Mouse (Mus musculus): ENCODE data around the gene Sp6. TPM values are rescaled to one million over a fixed set of nuclear protein-coding genes. Genes with fewer than 3 reads are reported as not detected.
A peak's percentile ranks its signal among the peaks of the same experiment; 100 is the strongest.

The Sp6 gene
- total RNA-seq, 2 experiments from 2014 or later = 0.10 to 0.11 TPM

DNA sequence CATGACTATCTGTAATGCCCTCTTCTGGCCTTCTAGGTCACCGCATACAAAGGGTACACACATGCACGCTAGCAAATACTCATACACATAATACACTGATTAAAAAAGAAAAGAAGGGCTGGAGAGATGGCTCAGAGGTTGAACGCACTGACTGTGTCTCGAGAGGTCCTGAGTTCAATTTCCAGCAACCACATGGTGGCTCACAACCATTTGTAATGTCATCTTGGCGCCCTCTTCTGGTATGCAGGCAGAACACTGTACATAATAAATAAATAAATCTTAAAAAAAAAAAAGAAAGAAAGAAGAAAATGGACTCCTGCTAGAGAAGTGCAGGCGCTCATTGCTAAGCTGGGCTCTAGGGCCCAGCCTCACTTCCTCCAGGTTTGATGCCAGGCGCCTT, 32.7 kb downstream of the Sp6 start:
- intact Hi-C loops (cut with DNase I; ENCODE audit: low total_unique reads) = no loop called here

DNA sequence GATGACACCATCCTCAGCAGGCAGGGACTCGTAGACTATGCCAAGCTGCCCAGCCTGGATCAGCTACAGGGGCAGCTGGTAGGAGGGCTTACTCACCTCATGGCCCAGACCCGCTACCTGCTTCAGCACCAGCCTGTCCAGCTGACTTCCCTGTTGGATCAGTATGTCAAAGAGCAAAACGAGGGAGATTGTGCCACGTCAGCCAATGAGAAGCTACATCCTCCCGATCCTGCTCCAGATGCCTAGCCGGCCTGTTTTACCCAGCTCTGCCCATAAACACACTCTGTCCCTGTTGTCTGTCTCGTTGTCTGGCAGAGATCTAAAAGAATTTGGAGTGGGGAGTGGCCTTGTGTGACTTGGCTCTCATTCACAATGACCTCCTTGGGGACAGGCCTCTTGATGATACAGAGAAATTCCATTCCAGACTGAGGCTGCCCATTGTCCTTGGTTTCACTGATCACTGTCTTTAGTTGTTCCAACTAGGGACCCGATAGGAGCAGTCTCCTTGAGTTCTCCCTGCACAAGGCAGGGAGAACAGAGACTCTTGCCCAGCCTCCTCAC, 35.0 kb downstream of the Sp6 start:
- intact Hi-C loops (cut with DNase I; ENCODE audit: low total_unique reads) = no loop called here

More for the DNA sequence above, 32.7 kb downstream of the Sp6 start:
- no peak for DNase-seq

DNA sequence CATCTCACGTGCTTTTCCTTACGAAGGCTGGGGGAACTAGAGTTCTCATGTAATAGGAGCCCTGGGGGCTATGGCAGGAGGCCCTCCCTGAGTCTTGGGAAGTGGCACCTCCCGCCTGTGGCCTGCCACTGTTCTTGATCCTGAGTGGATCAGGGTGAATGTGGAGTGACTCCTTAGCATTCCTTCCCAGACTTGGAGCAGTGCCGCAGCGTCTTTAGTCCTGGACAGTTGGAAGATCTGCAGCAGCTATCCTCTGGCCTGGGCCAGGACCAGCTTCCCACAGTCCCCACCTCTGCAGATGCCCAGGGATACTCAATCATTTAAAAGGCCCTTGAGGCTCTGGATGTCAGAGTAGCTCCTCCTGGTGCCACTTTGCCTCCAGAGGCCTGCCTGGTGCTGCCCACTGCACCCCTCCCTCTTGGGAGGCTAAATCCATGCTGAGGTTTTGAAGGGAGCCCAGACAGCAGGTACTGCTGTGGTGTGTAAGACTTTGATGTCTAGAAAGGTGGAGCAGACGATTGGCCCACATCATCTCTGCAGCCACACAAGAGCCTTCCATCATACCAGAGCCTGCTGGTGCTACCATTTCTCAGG, 36.4 kb downstream of the Sp6 start:
- intact Hi-C loops (cut with DNase I; ENCODE audit: low total_unique reads) = no loop called here

More for the DNA sequence above, 35.0 kb downstream of the Sp6 start:
- DNase-seq = no peak

DNA sequence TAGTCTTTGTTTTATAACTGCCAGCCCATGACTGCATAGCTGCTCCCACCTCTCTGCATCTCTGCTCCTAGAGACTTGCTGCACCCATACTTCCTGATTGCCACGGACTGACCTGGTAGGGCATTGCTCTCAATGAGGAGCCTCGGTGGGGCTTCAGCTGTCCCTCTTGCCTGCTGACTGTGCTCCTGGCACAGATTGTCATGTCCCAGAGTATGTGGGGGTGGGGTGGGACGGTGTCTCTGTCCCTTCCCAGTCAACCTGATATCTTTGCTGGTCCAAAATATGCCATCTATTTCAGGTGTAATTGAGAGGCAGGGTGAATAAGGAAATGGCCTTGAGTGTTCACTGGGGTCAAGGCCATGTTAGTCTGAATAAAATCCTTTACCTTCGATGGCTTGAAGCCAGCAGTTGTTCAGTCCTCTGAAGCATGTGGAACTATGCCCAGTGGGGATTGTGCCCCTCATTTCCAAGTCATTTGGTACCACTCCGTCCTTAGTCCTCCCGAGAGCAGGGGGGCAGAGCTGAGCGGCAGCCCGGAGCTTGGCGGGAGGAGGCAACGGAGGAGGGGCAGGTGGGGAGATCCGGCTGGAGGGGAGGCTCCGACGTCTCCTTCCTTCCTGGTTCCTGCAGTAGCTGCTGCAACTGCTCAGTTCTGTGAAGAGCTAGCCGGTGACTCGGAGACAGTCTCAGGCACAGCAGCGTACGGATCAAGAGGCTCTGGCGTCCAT, 37.2 kb downstream of the Sp6 start, which contains the start of gene Osbpl7:
Gene Osbpl7, plus strand, starts transcription at position 413 of the 728 bp plus-strand sequence.
- DNase-seq = peak; percentile 75
- intact Hi-C loops (cut with DNase I; ENCODE audit: low total_unique reads) = no loop called here

More for the DNA sequence above, 36.4 kb downstream of the Sp6 start:
- DNase-seq = no peak

- intact Hi-C loops (cut with DNase I; ENCODE audit: low total_unique reads) = no loop called here
- DNase-seq = no peak
Observed at GRCm38 (mm10) chr11:97050944-97051586, 37.9 kb downstream of the Sp6 start.

GRCm38 (mm10) chr11:97052219-97052646, 39.0 kb downstream of the Sp6 start:
- intact Hi-C loops (cut with DNase I; ENCODE audit: low total_unique reads) = no loop called here
- no peak for DNase-seq

- intact Hi-C loops (cut with DNase I; ENCODE audit: low total_unique reads) = no loop called here
- no peak for DNase-seq
Observed at GRCm38 (mm10) chr11:97063274-97063920, 50.2 kb downstream of the Sp6 start.

- intact Hi-C loops (cut with DNase I; ENCODE audit: low total_unique reads) = no loop called here
Observed at GRCm38 (mm10) chr11:97063921-97064295, 50.7 kb downstream of the Sp6 start.

DNA sequence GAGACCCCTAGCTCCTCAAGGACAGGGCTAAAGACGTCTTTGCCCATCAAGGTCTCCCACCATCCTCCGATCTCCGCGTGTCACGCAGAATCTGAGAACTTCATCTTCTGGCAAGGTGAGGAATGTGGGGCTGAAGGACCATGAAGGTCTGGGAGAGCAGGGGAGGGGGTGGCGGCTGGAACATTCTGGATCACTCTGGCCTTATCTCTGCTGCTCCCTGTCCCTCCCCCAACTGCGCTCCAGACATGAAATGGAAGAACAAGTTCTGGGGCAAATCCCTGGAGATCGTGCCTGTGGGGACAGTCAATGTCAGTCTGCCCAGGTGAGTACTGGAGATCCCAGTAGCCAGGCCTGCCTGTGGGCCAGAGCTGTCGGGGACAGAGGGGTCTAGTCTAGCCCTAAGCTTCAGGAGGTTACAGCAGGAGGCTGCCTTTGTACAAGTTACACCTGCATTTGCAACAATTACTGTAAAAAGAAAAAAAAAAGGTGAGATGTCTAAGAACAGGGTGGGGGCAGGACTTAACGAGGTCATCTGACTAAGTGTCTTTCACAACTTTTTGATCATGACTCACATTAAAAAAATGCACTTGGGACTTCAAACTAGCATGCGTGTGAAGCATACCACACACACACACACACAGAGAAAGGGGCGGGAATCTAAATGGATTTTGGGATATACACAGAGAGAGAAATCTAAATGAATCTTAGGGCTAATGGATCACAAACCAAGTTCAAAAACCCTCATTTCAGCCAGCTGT, 52.5 kb downstream of the Sp6 start:
- intact Hi-C loops (cut with DNase I; ENCODE audit: low total_unique reads) = no loop called here
- DNase-seq = no peak

More at GRCm38 (mm10) chr11:97063921-97064295, 50.7 kb downstream of the Sp6 start:
- no peak for DNase-seq

GRCm38 (mm10) chr11:97066656-97067360, 53.6 kb downstream of the Sp6 start:
- intact Hi-C loops (cut with DNase I; ENCODE audit: low total_unique reads) = no loop called here
- no peak for DNase-seq

- DNase-seq = no peak
- intact Hi-C loops (cut with DNase I; ENCODE audit: low total_unique reads) = no loop called here
Observed at GRCm38 (mm10) chr11:97069333-97069732, 56.1 kb downstream of the Sp6 start.

GRCm38 (mm10) chr11:97069770-97070169, 56.6 kb downstream of the Sp6 start:
- no peak for DNase-seq
- intact Hi-C loops (cut with DNase I; ENCODE audit: low total_unique reads) = no loop called here

DNA sequence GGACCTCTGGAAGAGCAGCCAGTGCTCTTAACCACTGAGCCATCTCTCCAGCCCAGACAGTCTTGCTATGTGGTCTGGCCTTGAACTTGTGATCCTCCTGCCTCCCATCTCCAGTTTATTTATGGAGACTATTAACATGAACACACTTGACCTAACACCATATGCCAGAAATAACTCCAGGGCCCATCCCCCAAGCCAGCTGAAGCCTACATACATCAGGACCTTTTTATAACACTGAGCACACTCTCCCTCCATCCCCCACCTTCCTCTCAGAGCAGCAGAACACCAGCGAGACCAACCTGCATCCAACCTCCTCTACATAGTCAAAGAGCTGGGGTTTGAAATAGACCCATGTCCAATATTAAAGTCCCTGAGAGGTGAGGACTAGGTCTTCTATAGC, 57.9 kb downstream of the Sp6 start:
- DNase-seq = no peak
- intact Hi-C loops (cut with DNase I; ENCODE audit: low total_unique reads) = no loop called here

- intact Hi-C loops (cut with DNase I; ENCODE audit: low total_unique reads) = no loop called here
- no peak for DNase-seq
Observed at GRCm38 (mm10) chr11:97072533-97072932, 59.3 kb downstream of the Sp6 start.

DNA sequence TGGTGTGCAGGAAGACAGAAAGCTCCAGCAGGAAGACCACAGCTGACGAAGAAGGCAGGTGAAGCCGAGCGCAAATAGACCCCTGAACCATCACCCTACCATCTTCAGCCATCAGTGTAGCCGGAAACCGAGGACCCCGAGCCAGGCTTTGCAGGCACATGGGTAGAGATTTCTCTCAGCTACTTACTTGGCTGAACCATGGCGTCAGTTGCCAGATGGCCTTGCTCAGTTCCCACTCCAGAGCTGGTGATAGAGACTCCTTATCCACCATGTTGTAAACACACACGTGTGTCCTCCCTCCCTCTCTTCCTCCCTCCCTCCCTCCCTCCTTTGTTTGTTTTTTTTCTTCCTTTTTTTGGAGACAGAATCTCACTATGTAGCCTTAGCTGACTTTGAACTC, 61.0 kb downstream of the Sp6 start:
- intact Hi-C loops (cut with DNase I; ENCODE audit: low total_unique reads) = no loop called here
- DNase-seq = no peak
